Mouse (Mus musculus): ENCODE data around the gene Nox3. TPM values are rescaled to one million over a fixed set of nuclear protein-coding genes. Genes with fewer than 3 reads are reported as not detected.
A peak's percentile ranks its signal among the peaks of the same experiment; 100 is the strongest.

The Nox3 gene
- total RNA-seq, 2 experiments from 2014 or later = 0.44 TPM; not detected in 1

DNA sequence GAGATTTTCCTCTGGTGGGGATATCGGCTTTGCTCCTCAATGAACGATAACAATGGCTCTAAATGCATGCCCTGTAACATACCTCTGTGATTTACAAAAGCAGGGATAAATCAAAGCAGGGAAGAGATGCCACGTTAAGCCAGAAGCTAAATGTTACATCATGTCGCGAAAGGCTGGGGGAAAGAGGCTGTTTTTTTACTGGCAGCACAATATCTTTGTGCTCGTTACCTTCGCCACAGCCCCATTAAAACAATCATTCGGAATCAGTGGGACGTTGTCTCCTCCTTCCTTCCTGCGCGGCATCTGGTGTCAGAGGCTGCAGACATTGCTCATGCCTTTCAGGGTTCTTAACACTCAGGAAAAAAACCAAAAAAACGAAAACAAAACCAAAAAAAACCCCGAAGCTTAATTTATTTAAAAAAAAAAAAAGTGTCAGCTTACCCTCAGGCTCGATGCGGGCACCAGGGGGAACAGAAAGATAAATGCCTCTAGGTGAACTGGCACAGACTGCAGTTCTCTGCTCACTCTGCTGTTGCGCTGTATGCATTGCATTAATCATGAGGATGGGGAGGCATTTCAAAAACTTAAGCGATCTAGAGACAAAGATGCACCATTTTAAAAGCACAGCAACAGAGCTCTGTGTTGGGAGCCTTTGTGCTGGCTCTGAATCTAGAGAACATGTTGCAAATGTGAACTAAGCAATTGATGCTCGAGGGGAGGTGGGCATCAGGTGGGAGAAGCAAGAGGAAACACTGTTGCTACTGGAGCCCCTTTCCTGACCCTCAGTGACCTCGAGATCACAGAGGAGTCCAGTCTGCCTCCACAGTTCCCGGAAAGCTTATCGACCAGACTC lies 84.9 kb downstream of the Nox3 start:
- intact Hi-C loops (cut with DNase I) = no loop called here
- peak; percentile 23 for DNase-seq

DNA sequence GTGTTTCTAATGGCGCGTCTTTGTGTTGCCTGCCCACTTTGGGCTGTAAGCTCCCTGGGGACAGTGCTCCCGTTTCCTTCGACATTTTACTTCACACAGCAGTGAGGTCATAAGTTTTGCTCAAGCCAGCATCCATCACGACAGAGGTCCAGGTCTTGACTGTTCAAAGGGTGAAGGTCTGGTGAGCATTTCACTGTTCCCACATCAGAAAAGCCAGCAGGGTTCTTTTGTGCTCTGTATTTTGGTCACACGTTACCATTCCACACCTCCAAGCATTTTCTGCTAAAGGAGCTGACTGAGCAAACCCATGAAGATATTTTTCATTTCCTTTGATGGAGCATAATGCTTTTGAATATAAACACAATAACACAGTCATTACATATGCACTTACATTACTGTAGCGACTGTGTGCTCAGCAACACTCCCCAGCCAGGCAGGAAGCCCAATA lies 85.7 kb downstream of the Nox3 start:
- no peak for DNase-seq
- intact Hi-C loops (cut with DNase I) = no loop called here

DNA sequence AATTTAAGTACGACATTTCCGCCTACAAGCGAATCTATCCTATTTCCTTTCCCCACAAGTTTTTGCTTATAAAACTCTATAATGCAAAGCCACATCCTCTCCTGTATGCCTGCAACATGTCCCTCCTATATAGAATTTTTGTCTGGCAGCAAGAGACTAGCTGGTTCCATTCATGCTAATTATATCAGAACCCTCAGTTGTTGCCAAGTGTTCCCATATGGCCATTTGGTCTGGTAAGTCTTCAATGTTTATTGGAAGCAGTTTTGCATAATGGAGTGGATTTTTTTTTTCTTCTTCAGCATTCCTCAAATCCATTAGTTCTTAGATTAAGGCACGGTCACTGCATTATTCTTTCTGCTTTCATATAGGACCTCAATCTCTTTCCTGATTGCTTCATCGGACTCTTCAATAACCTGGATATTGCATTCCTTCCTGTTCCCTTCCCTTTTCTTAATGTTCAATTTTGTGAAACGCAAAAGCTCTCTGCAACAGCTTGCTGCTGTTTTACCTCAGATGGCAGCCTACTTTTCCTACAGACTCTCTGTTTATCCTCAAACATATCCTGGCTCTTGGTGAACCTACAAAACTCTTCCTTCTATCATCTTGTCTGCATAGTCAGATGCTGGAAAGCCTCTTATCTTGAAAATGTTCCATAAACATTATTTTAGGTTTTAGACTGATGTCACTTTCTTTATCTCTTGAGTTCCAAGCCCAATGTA lies 92.9 kb downstream of the Nox3 start:
- no peak for DNase-seq
- intact Hi-C loops (cut with DNase I) = no loop called here

DNA sequence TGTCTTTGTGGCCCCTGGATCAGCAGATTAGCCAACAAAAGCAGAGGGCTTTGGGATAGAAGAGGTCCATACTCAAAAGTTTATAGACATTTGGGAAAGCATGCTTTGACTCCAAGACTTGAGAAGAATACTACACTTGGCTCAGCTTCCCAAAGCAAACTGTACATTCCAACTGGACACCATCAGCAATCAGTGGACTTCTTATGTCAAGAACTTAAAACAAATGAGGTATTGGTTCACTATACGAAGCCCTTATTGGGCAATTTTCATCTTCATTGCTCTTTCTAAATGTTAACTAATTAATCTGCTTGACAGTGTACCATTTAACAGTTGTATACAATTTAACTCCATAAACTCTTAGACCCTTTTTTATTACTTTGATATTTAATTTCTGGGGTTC lies 97.7 kb downstream of the Nox3 start:
- intact Hi-C loops (cut with DNase I) = no loop called here
- DNase-seq = no peak

DNA sequence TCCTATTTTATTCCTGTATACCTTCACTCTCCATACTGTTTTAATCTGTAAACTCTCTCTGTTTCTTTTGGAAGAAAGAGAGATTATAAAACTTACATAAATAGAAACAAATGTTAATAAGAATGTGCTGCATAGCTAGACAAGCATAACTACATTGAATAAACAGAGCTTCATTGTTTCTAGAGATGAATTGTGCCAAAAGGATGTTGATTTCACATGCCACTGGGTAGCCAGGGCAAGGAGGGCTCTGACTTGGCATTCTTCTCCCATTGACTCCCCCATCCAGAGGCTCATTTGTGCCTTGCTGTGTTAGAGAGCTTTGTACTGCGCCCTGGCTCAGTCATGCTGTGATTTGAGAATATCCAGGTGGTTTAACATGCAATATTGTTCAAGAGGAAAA lies 98.2 kb downstream of the Nox3 start:
- intact Hi-C loops (cut with DNase I) = no loop called here
- DNase-seq = no peak

DNA sequence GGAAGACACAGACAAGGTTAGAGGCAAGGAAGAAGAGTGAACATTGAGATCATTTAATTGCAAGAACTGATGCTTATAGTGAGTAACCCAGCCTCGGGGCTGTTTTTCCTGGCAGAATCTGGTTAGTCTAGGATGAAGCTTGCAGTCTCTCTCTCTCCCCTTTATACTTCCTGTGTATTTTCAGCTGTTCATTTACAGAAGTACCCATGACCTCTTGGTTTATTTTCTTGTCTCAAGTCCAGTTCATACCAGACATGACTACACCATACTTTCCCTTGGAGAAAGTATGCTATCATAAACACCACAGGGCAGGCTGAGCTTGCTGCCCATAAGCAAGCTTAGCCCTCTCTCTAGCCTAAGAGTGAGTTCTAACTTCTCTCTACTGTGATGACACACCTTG lies 98.9 kb downstream of the Nox3 start:
- intact Hi-C loops (cut with DNase I) = no loop called here
- peak; percentile 17 for DNase-seq

Other genes starting within 250 kb of the Nox3 start
- gene Cldn20, start 163.7 kb downstream of the Nox3 start, total RNA-seq (2021) = 1 to 10 TPM; 4.0 to 4.1 TPM
- gene Tfb1m, start 138.5 kb downstream of the Nox3 start, total RNA-seq (2021) = 1 to 10 TPM; 4.8 to 5.2 TPM

All from left cerebral cortex, postnatal 4 days (tissue).